Mouse (Mus musculus) bone marrow, adult 2 months (tissue): ENCODE data around the gene Epn2. TPM values are rescaled to one million over a fixed set of nuclear protein-coding genes. Genes with fewer than 3 reads are reported as not detected.

Experiments
- H3K27ac ChIP-seq: fragments of 200-500 bp; 2 replicates; pipeline ENCODE4 v1.5.1; 2012; ENCODE audit warnings: low read depth, mild to moderate bottlenecking, control low read depth, inconsistent platforms, low read length; ENCODE audit not compliant: control insufficient read depth, poor library complexity, insufficient read depth
- H3K4me1 ChIP-seq: fragments of 200-500 bp; 2 replicates; pipeline ENCODE4 v1.6.1; 2011; ENCODE audit warnings: low read length; ENCODE audit not compliant: control insufficient read depth, insufficient read depth
- H3K4me3 ChIP-seq: fragments of 200-500 bp; replicated peaks from 2 replicates; pipeline ENCODE3; 2011; ENCODE audit warnings: mild to moderate bottlenecking, low read depth, low read length, control low read depth; ENCODE audit not compliant: control insufficient read depth
- CTCF ChIP-seq: fragments of 200-500 bp; IDR thresholded peaks from 2 replicates; pipeline ENCODE4 v1.5.1; 2011; ENCODE audit warnings: low read length, control low read depth; ENCODE audit not compliant: control insufficient read depth, insufficient read depth
- POLR2A ChIP-seq: fragments of 200-500 bp; IDR thresholded peaks from 2 replicates; pipeline ENCODE4 v1.6.1; 2011; ENCODE audit warnings: low read depth, mild to moderate bottlenecking, control low read depth, low read length, borderline replicate concordance; ENCODE audit not compliant: control insufficient read depth
- WGBS: fragments of 180-500 bp; shearing (Covaris S2); methylation state at CpG from one replicate; pipeline ENCODE4 v1.1.7; 2018; 5-methylcytosine and 5-hydroxymethylcytosine counted together
- polyA plus RNA-seq: library from polyadenylated mRNA; stranded (reverse); fragments of >200 nt; gene quantifications from 2 replicates; pipeline ENCODE4 v1.2.4, GENCODE M21; 2011; ENCODE audit warnings: low replicate concordance; ENCODE audit not compliant: missing spikeins, insufficient read depth, insufficient read length

Epn2 gene
- polyA plus RNA-seq, 1 experiment, result 11.3 TPM

- H3K27ac ChIP-seq, result no peak overlapping the region
- no peak for TF ChIP-seq CTCF
- TF ChIP-seq POLR2A, result no peak
- H3K4me3 ChIP-seq, result no peak overlapping the region
- no peaks in the 10 kb centered on the region for H3K4me1 ChIP-seq
- WGBS, result 63% methylated on average over 7 of the region's 7 CpGs
These were observed 443 bp upstream of the Epn2 start for GRCm38 (mm10) chr11:61579878-61580381.

- no peak overlapping the region; the same call in 1 of the 2 replicates for H3K27ac ChIP-seq
- no peaks in the 10 kb centered on the region for H3K4me1 ChIP-seq
- H3K4me3 ChIP-seq, result no peak overlapping the region
- WGBS, result 5% methylated on average over 17 of the region's 17 CpGs
- TF ChIP-seq POLR2A (no peak), CTCF (no peak)
These were observed 925 bp downstream of the Epn2 start for GRCm38 (mm10) chr11:61578541-61578982.

- no peak overlapping the region for H3K4me3 ChIP-seq
- no peak for TF ChIP-seq POLR2A
- TF ChIP-seq CTCF, result no peak
- H3K4me1 ChIP-seq, result no peaks in the 10 kb centered on the region
- 6% methylated on average over 5 of the region's 5 CpGs for WGBS
- no peak overlapping the region for H3K27ac ChIP-seq
These were observed 1.5 kb downstream of the Epn2 start for GRCm38 (mm10) chr11:61577991-61578390.

- no peaks in the 10 kb centered on the region for H3K4me1 ChIP-seq
- no peak overlapping the region for H3K27ac ChIP-seq
- no peak for TF ChIP-seq CTCF
- no peak for TF ChIP-seq POLR2A
- H3K4me3 ChIP-seq, result no peak overlapping the region
These were observed 2.1 kb downstream of the Epn2 start for GRCm38 (mm10) chr11:61577349-61577748.

- 59% methylated on average over 4 of the region's 4 CpGs for WGBS
- TF ChIP-seq POLR2A (no peak), CTCF (no peak)
- Histone ChIP-seq H3K4me3 (no peak overlapping the region), H3K4me1 (no peaks in the 10 kb centered on the region), H3K27ac (no peak overlapping the region)
These were observed 6.2 kb downstream of the Epn2 start for GRCm38 (mm10) chr11:61573266-61573665.

GRCm38 (mm10) chr11:61571225-61571624, 8.3 kb downstream of the Epn2 start:
- no peak overlapping the region for H3K4me3 ChIP-seq
- 78% methylated on average over 3 of the region's 3 CpGs for WGBS
- H3K4me1 ChIP-seq, result no peaks in the 10 kb centered on the region
- no peak overlapping the region for H3K27ac ChIP-seq
- TF ChIP-seq POLR2A (no peak), CTCF (no peak)

- TF ChIP-seq POLR2A (no peak), CTCF (no peak)
- 93% methylated on average over 1 of the region's 1 CpGs for WGBS
- Histone ChIP-seq H3K27ac (no peak overlapping the region), H3K4me3 (no peak overlapping the region), H3K4me1 (no peaks in the 10 kb centered on the region)
These were observed 9.8 kb downstream of the Epn2 start for GRCm38 (mm10) chr11:61569671-61570070.

GRCm38 (mm10) chr11:61564566-61564965, 14.9 kb downstream of the Epn2 start:
- WGBS, result 38% methylated on average over 2 of the region's 2 CpGs
- no peaks in the 10 kb centered on the region for H3K4me1 ChIP-seq
- H3K4me3 ChIP-seq, result no peak overlapping the region
- TF ChIP-seq CTCF (no peak), POLR2A (no peak)
- H3K27ac ChIP-seq, result no peak overlapping the region

GRCm38 (mm10) chr11:61563939-61564338, 15.5 kb downstream of the Epn2 start:
- TF ChIP-seq POLR2A (no peak), CTCF (no peak)
- H3K27ac ChIP-seq, result no peak overlapping the region
- WGBS, result under 1% methylated on average over 4 of the region's 4 CpGs
- H3K4me3 ChIP-seq, result no peak overlapping the region
- no peaks in the 10 kb centered on the region for H3K4me1 ChIP-seq
